Mouse (Mus musculus) kidney, embryonic 16.5 days (tissue): ENCODE results near the gene Inpp4b. TPM values are rescaled to one million over a fixed set of nuclear protein-coding genes. Genes with fewer than 3 reads are reported as not detected.

Experiments
- ATAC-seq: fragments of 200-750 bp; cut with Nextera tagmentation; 2 replicates; pipeline ENCODE4 v1.8.0; 2017; ENCODE audit warnings: moderate TSS enrichment; ENCODE audit not compliant: low FRiP score, low TSS enrichment
- H3K27ac ChIP-seq: fragments of 300-500 bp; sonication (generic); 2 replicates; pipeline ENCODE4 v1.5.1; 2014; ENCODE audit warnings: low read length
- H3K27me3 ChIP-seq: fragments of 300-500 bp; sonication (generic); 2 replicates; pipeline ENCODE4 v1.6.1; 2014; ENCODE audit warnings: low read length, control low read depth, mixed read lengths; ENCODE audit not compliant: insufficient read depth
- H3K36me3 ChIP-seq: fragments of 300-500 bp; sonication (generic); 2 replicates; pipeline ENCODE4 v1.6.1; 2014; ENCODE audit warnings: low read length, control low read depth, mixed read lengths; ENCODE audit not compliant: insufficient read depth
- H3K4me1 ChIP-seq: fragments of 300-500 bp; sonication (generic); 2 replicates; pipeline ENCODE4 v1.6.1; 2014; ENCODE audit warnings: low read length, control low read depth, mixed read lengths; ENCODE audit not compliant: insufficient read depth
- H3K4me2 ChIP-seq: fragments of 300-500 bp; sonication (generic); replicated peaks from 2 replicates; pipeline ENCODE4 v1.6.1; 2014; ENCODE audit warnings: low read depth, low read length
- H3K4me3 ChIP-seq: fragments of 300-500 bp; sonication (generic); 2 replicates; pipeline ENCODE4 v1.5.1; 2014; ENCODE audit warnings: mild to moderate bottlenecking, low read length
- H3K9ac ChIP-seq: fragments of 300-500 bp; sonication (generic); replicated peaks from 2 replicates; pipeline ENCODE4 v1.6.1; 2014; ENCODE audit warnings: low read length
- H3K9me3 ChIP-seq: fragments of 300-500 bp; sonication (generic); 2 replicates; pipeline ENCODE4 v1.6.1; 2016; ENCODE audit warnings: low read length, control low read depth
- WGBS: fragments of 180-500 bp; shearing (Covaris S2); extraction: QIAGEN DNeasy Blood & Tissue Kit; methylation state at CpG from one replicate; pipeline ENCODE4 v1.1.7; 2014; 5-methylcytosine and 5-hydroxymethylcytosine counted together
- polyA plus RNA-seq: library from polyadenylated mRNA; unstranded; fragments of >200 nt; fragmentation: Nextera tagmentation; extraction: Ambion mirVana; gene quantifications from 2 replicates; pipeline ENCODE4 v1.2.1, GENCODE M21; 2015

The Inpp4b gene
- polyA plus RNA-seq, 1 experiment from 2014 or later = 11.0 TPM

DNA sequence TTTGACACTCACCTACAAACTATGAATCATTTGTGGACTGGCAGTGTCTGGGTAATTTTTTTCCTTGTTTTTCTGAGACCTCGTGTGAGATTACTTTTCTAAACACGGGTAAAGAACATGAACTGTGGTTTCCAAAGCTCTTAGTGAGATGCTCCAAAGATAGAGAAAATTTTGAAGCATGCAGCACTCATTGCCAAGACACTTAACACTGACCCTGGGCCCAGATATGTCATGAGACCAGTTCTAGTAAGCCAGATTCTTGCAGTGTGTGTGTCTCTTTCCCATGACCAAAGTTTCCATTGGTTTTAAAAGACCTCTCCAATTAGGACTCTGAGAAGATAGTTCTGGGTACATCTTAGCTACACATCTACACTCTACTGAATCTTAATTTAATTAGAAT, 484.1 kb downstream of the Inpp4b start:
- Histone ChIP-seq H3K27ac (no peak overlapping the region), H3K36me3 (no peaks in the 10 kb centered on the region), H3K9ac (no peak overlapping the region), H3K4me1 (no peaks in the 10 kb centered on the region), H3K4me2 (no peak overlapping the region), H3K27me3 (no peaks in the 10 kb centered on the region), H3K9me3 (no peaks in the 10 kb centered on the region), H3K4me3 (no peak overlapping the region)
- WGBS = 62% methylated on average over 2 of the region's 2 CpGs
- no peak for ATAC-seq

DNA sequence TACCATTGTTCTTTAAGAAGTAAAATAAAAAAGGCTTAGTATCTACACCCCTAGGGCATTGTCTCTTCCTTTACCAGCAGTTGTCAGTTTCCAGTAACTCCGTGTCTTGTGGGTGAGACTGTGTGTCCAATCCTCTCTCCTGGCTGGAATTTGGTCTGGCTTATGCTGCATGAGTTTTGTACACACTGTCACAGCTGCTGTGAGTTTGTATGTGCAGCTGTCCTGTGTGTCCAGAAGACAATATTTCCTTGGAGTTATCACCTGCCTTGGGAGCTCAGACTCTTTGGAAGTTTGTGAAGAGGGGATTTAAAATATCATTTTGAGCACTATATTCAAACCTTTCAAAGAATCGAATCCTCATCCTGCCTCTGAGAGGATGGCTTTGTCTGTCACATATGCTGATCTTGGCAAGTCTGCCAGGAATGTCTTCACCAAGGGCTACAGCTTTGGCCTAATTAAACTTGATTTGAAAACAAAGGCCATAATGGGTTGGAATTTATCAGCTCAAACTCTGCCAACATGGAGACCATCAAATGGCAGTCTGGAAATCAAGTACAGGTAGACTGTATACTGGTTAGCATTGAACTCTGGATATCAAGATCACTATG, 485.1 kb downstream of the Inpp4b start:
- H3K4me3 ChIP-seq = no peak overlapping the region
- 82% methylated on average over 2 of the region's 2 CpGs for WGBS
- no peak for ATAC-seq
- no peak overlapping the region for H3K4me2 ChIP-seq
- no peaks in the 10 kb centered on the region for H3K9me3 ChIP-seq
- H3K9ac ChIP-seq = no peak overlapping the region
- no peak overlapping the region for H3K27ac ChIP-seq
- no peaks in the 10 kb centered on the region for H3K4me1 ChIP-seq
- H3K36me3 ChIP-seq = no peaks in the 10 kb centered on the region
- no peaks in the 10 kb centered on the region for H3K27me3 ChIP-seq

DNA sequence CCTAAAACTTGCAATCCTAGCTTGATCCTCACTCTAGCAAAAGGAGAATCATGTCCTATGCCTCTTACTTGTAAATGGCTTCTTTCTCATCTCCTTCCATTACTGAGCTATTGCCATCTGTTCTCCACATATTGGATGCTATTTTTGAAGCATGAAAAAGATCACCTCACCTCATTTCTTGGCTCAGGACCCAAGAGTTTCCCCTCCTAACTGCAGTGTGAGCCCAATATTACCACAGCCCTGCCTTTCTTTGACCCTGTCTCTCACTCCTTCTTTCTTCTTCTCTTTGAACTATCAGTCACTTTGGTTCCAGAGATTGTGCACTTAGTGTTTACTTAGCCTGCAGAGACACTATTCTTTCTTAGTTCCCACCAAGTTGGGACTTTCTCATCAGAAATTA, 489.1 kb downstream of the Inpp4b start:
- Histone ChIP-seq H3K9ac (no peak overlapping the region), H3K4me1 (no peaks in the 10 kb centered on the region), H3K27ac (no peak overlapping the region), H3K4me2 (no peak overlapping the region), H3K9me3 (no peaks in the 10 kb centered on the region), H3K27me3 (no peaks in the 10 kb centered on the region), H3K4me3 (no peak overlapping the region), H3K36me3 (no peaks in the 10 kb centered on the region)
- no peak for ATAC-seq

GRCm38 (mm10) chr8:81833852-81834251, 491.5 kb downstream of the Inpp4b start:
- no peak overlapping the region for H3K9ac ChIP-seq
- peak; percentile 73; the same call in 1 of the 2 replicates for ATAC-seq
- no peak overlapping the region for H3K4me3 ChIP-seq
- H3K27me3 ChIP-seq = no peaks in the 10 kb centered on the region
- no peaks in the 10 kb centered on the region for H3K4me1 ChIP-seq
- no peak overlapping the region for H3K27ac ChIP-seq
- no peaks in the 10 kb centered on the region for H3K9me3 ChIP-seq
- no peak overlapping the region for H3K4me2 ChIP-seq
- no peaks in the 10 kb centered on the region for H3K36me3 ChIP-seq

DNA sequence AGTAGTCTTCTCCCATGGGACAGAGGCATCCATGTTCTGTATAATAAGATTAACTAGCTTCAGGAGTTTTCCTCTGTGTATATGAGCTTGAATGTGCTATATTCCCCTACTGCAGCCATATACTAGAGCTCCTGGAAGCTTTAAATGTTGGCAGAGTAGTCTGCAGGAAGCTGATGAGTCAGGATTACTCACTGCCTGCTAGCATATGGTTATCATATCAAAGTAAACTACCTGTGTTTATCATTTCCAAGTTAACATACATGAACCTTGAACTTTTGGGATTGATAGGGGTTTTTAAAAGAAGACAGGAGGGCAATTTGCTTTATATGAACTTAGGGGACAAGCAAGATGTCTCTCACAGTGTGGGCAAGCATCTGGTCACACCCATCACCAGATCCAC, 498.2 kb downstream of the Inpp4b start:
- Histone ChIP-seq H3K4me1 (no peaks in the 10 kb centered on the region), H3K4me2 (no peak overlapping the region), H3K27me3 (no peaks in the 10 kb centered on the region), H3K27ac (no peak overlapping the region), H3K36me3 (no peaks in the 10 kb centered on the region), H3K9me3 (no peaks in the 10 kb centered on the region), H3K4me3 (no peak overlapping the region), H3K9ac (no peak overlapping the region)
- ATAC-seq = no peak

GRCm38 (mm10) chr8:81844104-81844982, 502.0 kb downstream of the Inpp4b start:
- H3K27me3 ChIP-seq = no peaks in the 10 kb centered on the region
- no peak overlapping the region for H3K4me3 ChIP-seq
- no peak overlapping the region for H3K4me2 ChIP-seq
- 0 out of 2 replicates have a peak overlapping the region, but pooled peaks have one; percentile 50 for H3K27ac ChIP-seq
- no peak overlapping the region for H3K9ac ChIP-seq
- 63% methylated on average over 10 of the region's 10 CpGs for WGBS
- H3K9me3 ChIP-seq = no peaks in the 10 kb centered on the region
- H3K4me1 ChIP-seq = no peaks in the 10 kb centered on the region
- H3K36me3 ChIP-seq = no peaks in the 10 kb centered on the region
- no peak; the same call in 1 of the 2 replicates for ATAC-seq

DNA sequence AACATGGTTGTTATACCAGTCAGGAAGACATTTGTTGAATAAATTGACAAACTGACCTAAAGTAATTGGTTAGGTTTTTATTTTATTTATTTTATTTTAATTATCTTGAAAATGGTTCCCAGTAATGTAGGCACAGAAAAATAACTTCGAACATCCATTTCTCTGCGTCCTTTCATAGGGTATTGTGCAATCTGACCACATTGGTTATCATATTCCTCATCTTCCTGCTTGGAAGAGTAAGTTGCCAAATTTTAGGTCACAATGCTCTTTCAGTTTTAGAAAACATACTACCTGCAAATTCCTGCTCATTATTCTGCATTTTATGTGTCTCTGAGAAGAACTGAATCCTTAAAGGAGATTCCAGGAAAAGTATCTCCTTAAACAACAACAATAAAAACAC, 505.6 kb downstream of the Inpp4b start:
- Histone ChIP-seq H3K4me2 (no peak overlapping the region), H3K9ac (no peak overlapping the region), H3K27me3 (no peaks in the 10 kb centered on the region), H3K9me3 (no peaks in the 10 kb centered on the region), H3K4me3 (no peak overlapping the region), H3K36me3 (no peaks in the 10 kb centered on the region), H3K4me1 (no peaks in the 10 kb centered on the region), H3K27ac (no peak overlapping the region)
- no peak for ATAC-seq
- 97% methylated on average over 2 of the region's 2 CpGs for WGBS

DNA sequence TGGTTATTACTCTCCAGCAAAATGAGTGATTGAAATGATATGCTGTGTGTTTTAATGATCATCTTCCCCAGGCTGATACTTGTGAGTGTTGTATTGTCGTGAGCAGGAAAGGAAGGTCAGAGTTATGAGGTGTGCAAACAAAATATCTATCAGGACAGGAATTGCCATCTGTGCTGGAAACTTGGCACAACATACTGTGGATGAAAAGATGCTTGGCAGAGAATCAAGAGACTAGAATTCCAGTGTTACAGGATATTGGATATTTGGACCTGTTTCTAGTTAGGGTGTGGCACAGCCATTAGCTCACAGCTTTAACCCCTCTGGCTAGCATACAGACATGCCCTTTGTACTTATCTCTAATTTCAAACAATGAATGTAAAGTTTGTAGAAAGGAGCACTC, 507.6 kb downstream of the Inpp4b start:
- H3K9me3 ChIP-seq = no peaks in the 10 kb centered on the region
- no peaks in the 10 kb centered on the region for H3K36me3 ChIP-seq
- H3K4me3 ChIP-seq = no peak overlapping the region
- H3K4me1 ChIP-seq = no peaks in the 10 kb centered on the region
- no peaks in the 10 kb centered on the region for H3K27me3 ChIP-seq
- no peak overlapping the region for H3K9ac ChIP-seq
- no peak overlapping the region for H3K27ac ChIP-seq
- no peak overlapping the region for H3K4me2 ChIP-seq
- no peak for ATAC-seq
- WGBS = 62% methylated on average over 1 of the region's 1 CpGs

DNA sequence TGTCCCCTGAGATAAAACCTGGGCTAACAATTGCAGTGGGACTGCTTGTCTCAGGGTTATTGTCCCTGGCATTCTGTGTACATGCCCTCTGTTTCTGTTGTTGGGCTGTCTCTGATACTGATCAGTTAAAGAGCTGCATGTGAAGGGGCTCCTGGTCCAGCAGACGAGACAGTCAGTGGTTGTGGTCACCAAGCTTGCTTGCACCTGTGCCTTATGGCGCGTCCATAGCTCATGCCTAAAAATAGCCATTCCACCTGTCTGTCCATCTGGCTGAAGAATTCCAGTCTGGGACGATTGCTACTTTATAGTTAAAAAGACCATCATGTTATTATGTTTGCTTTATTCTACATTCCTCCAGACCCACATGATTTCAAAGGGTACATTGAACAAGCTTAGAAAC, 510.8 kb downstream of the Inpp4b start:
- Histone ChIP-seq H3K9ac (no peak overlapping the region), H3K27ac (no peak overlapping the region), H3K9me3 (no peaks in the 10 kb centered on the region), H3K4me3 (no peak overlapping the region), H3K36me3 (no peaks in the 10 kb centered on the region), H3K4me1 (0 out of 2 replicates have a peak, but pooled peaks cover 4% of the 10 kb centered on the region), H3K4me2 (no peak overlapping the region), H3K27me3 (no peaks in the 10 kb centered on the region)
- ATAC-seq = no peak
- 71% methylated on average over 4 of the region's 4 CpGs for WGBS

- 82% methylated on average over 8 of the region's 8 CpGs for WGBS
- Histone ChIP-seq H3K9ac (no peak overlapping the region), H3K9me3 (no peaks in the 10 kb centered on the region), H3K4me3 (no peak overlapping the region), H3K36me3 (no peaks in the 10 kb centered on the region), H3K4me1 (0 out of 2 replicates have a peak, but pooled peaks cover 4% of the 10 kb centered on the region), H3K4me2 (no peak overlapping the region), H3K27ac (no peak overlapping the region), H3K27me3 (no peaks in the 10 kb centered on the region)
- ATAC-seq = no peak
These were observed 512.2 kb downstream of the Inpp4b start for GRCm38 (mm10) chr8:81854543-81854942.
